Mouse (Mus musculus): Measurements from ENCODE around the gene Vtn. TPM values are rescaled to one million over a fixed set of nuclear protein-coding genes. Genes with fewer than 3 reads are reported as not detected.
A peak's percentile ranks its signal among the peaks of the same experiment; 100 is the strongest.

The Vtn gene
- polyA plus RNA-seq, 1 experiment from 2014 or later, result 91.3 TPM

- Histone ChIP-seq H3K9ac (replicated peaks; ENCODE audit: low read depth, low read length) (no peak overlapping the region), H3K4me1 (ENCODE audit: control insufficient read depth, insufficient read depth, low read length) (peaks cover 9% of the 10 kb centered on the region)
- ATAC-seq (ENCODE audit: low read depth), result peak; percentile 47; the same call in 1 of the 2 replicates
Observed at GRCm38 (mm10) chr11:78465116-78465515, 33.8 kb upstream of the Vtn start.

GRCm38 (mm10) chr11:78465568-78466180, 33.2 kb upstream of the Vtn start, which contains the start of gene Slc46a1:
Slc46a1 (plus strand) TSS chr11:78465697.
- H3K4me3 ChIP-seq (ENCODE audit: low read depth, low read length), result peak within 1 kb of the TSS; percentile 61
- WGBS, result under 1% methylated on average over 41 of the region's 41 CpGs
- no peaks in the 10 kb centered on the region for H3K9me3 ChIP-seq (ENCODE audit: control insufficient read depth, low read length)
- H3K27me3 ChIP-seq (ENCODE audit: control insufficient read depth, insufficient read depth, low read length), result no peaks in the 10 kb centered on the region
- peaks cover 9% of the 10 kb centered on the region for H3K4me1 ChIP-seq (ENCODE audit: control insufficient read depth, insufficient read depth, low read length)
- peak; percentile 95 for ATAC-seq (ENCODE audit: low read depth)
- peak within 1 kb of the TSS; percentile 69 for H3K9ac ChIP-seq (replicated peaks; ENCODE audit: low read depth, low read length)
- peak within 1 kb of the TSS; percentile 87 for H3K27ac ChIP-seq (ENCODE audit: low read depth, low read length)
- no peaks in the 10 kb centered on the region for H3K36me3 ChIP-seq (ENCODE audit: control insufficient read depth, insufficient read depth, low read length)
- peak within 1 kb of the TSS; percentile 88 for H3K4me2 ChIP-seq (ENCODE audit: low read depth, low read length)

More at GRCm38 (mm10) chr11:78465116-78465515, 33.8 kb upstream of the Vtn start:
- Histone ChIP-seq H3K4me2 (ENCODE audit: low read depth, low read length) (peak overlapping the region; percentile 88), H3K4me3 (ENCODE audit: low read depth, low read length) (peak overlapping the region; percentile 61), H3K27me3 (ENCODE audit: control insufficient read depth, insufficient read depth, low read length) (no peaks in the 10 kb centered on the region), H3K36me3 (ENCODE audit: control insufficient read depth, insufficient read depth, low read length) (no peaks in the 10 kb centered on the region), H3K27ac (ENCODE audit: low read depth, low read length) (no peak overlapping the region), H3K9me3 (ENCODE audit: control insufficient read depth, low read length) (no peaks in the 10 kb centered on the region)
- 34% methylated on average over 9 of the region's 9 CpGs for WGBS

- H3K4me1 ChIP-seq (ENCODE audit: control insufficient read depth, insufficient read depth, low read length), result peaks cover 9% of the 10 kb centered on the region
- H3K27me3 ChIP-seq (ENCODE audit: control insufficient read depth, insufficient read depth, low read length), result no peaks in the 10 kb centered on the region
- peak overlapping the region; percentile 61 for H3K4me3 ChIP-seq (ENCODE audit: low read depth, low read length)
- 0 out of 2 replicates have a peak, but pooled peaks have one; percentile 3 for ATAC-seq (ENCODE audit: low read depth)
- H3K27ac ChIP-seq (ENCODE audit: low read depth, low read length), result peak overlapping the region; percentile 87
- H3K36me3 ChIP-seq (ENCODE audit: control insufficient read depth, insufficient read depth, low read length), result no peaks in the 10 kb centered on the region
- 55% methylated on average over 23 of the region's 23 CpGs for WGBS
- H3K4me2 ChIP-seq (ENCODE audit: low read depth, low read length), result peak overlapping the region; percentile 88
- H3K9ac ChIP-seq (replicated peaks; ENCODE audit: low read depth, low read length), result peak overlapping the region; percentile 69; the same call in 1 of the 2 replicates
- no peaks in the 10 kb centered on the region for H3K9me3 ChIP-seq (ENCODE audit: control insufficient read depth, low read length)
Observed at GRCm38 (mm10) chr11:78466242-78466912, 32.5 kb upstream of the Vtn start.

DNA sequence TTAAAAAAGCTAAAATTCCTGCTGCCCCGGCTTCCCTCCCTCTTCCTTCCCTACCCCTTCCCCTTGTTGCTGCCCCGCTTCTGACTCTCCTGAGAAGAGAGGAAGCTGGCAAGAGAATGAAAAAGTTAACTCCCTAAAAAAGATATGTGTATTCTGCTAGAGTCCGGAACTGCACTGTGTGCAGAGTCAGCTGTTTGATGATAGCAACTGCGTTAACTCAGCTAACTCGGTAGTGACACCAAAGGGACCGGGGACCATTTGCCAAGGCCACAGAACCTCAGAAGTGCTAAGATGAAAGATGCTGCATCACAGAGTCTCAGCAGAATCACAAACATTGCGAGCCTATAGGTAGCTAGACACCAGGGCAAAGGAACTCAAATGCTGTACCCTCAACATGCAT, 31.4 kb upstream of the Vtn start:
- Histone ChIP-seq H3K9me3 (ENCODE audit: control insufficient read depth, low read length) (no peaks in the 10 kb centered on the region), H3K4me1 (ENCODE audit: control insufficient read depth, insufficient read depth, low read length) (peaks cover 9% of the 10 kb centered on the region), H3K4me3 (ENCODE audit: low read depth, low read length) (no peak overlapping the region), H3K27me3 (ENCODE audit: control insufficient read depth, insufficient read depth, low read length) (no peaks in the 10 kb centered on the region), H3K4me2 (ENCODE audit: low read depth, low read length) (no peak overlapping the region), H3K9ac (replicated peaks; ENCODE audit: low read depth, low read length) (no peak overlapping the region), H3K27ac (ENCODE audit: low read depth, low read length) (no peak overlapping the region), H3K36me3 (ENCODE audit: control insufficient read depth, insufficient read depth, low read length) (no peaks in the 10 kb centered on the region)
- ATAC-seq (ENCODE audit: low read depth), result no peak
- 93% methylated on average over 7 of the region's 7 CpGs for WGBS

DNA sequence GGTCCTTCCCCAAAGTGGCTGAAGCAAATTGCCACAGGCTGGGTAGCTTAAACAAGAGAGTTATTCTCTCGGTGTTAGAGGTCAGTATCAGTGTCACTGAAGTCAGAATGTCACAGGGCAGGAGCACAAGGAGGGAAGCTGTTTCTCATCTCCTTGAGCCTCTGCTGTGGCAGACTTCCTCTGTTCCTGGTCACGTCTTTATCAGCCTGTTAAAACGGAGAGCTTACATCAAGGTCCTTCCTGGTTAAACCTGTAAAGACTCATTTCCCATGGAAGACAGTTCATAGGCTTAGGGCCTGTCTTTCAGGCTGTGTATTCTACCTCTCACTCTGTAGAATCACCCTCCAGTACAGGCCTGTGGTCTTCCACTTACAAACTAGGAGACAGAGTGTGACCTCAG, 31.0 kb upstream of the Vtn start:
- no peak overlapping the region for H3K9ac ChIP-seq (replicated peaks; ENCODE audit: low read depth, low read length)
- H3K4me1 ChIP-seq (ENCODE audit: control insufficient read depth, insufficient read depth, low read length), result peaks cover 9% of the 10 kb centered on the region
- WGBS, result 74% methylated on average over 3 of the region's 3 CpGs
- H3K4me2 ChIP-seq (ENCODE audit: low read depth, low read length), result no peak overlapping the region
- no peaks in the 10 kb centered on the region for H3K27me3 ChIP-seq (ENCODE audit: control insufficient read depth, insufficient read depth, low read length)
- no peak overlapping the region for H3K4me3 ChIP-seq (ENCODE audit: low read depth, low read length)
- H3K9me3 ChIP-seq (ENCODE audit: control insufficient read depth, low read length), result no peaks in the 10 kb centered on the region
- ATAC-seq (ENCODE audit: low read depth), result no peak
- H3K27ac ChIP-seq (ENCODE audit: low read depth, low read length), result no peak overlapping the region
- H3K36me3 ChIP-seq (ENCODE audit: control insufficient read depth, insufficient read depth, low read length), result no peaks in the 10 kb centered on the region

DNA sequence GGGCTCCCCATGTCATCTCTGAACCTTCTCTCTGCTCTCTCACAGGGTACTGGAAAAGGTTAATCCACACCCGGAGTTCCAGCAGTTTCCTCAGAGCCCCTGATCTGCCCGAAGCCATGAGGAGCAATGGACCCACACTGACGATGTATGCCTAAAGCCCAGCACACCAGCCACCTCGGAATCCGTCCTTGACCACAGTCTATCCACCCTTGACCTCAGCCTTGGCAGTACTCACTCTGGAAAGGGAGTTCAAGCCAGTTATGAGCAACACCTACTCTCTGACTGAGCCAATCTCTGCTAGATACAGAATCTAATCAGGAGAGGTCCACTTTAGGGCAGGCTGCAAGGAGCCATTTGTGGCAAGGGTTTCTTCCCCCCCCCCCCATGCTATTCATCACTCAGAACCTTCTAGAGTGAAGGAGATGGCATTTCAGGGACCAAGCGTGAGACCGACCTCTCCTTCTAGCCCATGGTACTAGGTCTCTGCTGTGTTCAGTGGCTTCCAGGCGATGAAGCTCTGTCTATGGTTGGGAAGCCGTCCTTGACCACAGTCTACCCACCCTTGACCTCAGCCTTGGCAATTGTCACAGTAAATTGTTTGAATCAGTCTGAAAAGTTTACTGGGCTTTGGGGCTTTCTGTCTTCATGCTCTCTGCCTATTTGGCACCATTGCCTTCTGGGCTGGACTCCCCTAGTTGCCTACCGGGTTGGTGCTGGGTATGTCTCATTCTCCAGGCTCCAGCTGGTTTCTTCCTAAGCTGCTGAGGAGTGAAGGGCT, 27.4 kb upstream of the Vtn start:
- H3K4me3 ChIP-seq (ENCODE audit: low read depth, low read length), result no peak overlapping the region
- peaks cover 8% of the 10 kb centered on the region for H3K36me3 ChIP-seq (ENCODE audit: control insufficient read depth, insufficient read depth, low read length)

DNA sequence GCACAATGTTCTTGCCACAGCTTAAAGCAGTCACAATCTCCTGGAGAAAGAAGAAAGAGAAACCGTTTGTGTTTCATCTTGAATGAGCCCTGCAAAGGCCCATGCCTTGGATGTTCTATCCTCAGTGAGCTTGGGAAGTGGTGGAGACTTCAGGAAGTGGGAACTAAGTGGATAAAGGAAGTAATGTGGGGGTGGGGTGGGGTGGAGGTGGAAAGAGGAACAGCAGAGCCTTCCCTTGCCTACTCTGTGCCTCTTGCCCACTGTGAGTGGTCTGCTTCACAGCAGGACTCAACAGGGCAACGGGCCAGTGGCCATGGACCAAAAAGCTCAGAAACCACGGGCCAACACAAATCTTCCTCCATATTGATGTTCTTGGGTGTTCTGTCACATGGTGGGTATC, 23.6 kb upstream of the Vtn start:
- H3K27ac ChIP-seq (ENCODE audit: low read depth, low read length), result no peak overlapping the region
- no peak overlapping the region for H3K4me2 ChIP-seq (ENCODE audit: low read depth, low read length)
- ATAC-seq (ENCODE audit: low read depth), result no peak
- H3K27me3 ChIP-seq (ENCODE audit: control insufficient read depth, insufficient read depth, low read length), result no peaks in the 10 kb centered on the region
- H3K4me3 ChIP-seq (ENCODE audit: low read depth, low read length), result no peak overlapping the region
- H3K9ac ChIP-seq (replicated peaks; ENCODE audit: low read depth, low read length), result no peak overlapping the region
- H3K9me3 ChIP-seq (ENCODE audit: control insufficient read depth, low read length), result no peaks in the 10 kb centered on the region
- WGBS, result 75% methylated on average over 3 of the region's 3 CpGs
- peaks cover 10% of the 10 kb centered on the region for H3K36me3 ChIP-seq (ENCODE audit: control insufficient read depth, insufficient read depth, low read length)
- no peaks in the 10 kb centered on the region for H3K4me1 ChIP-seq (ENCODE audit: control insufficient read depth, insufficient read depth, low read length)

More for the DNA sequence above, 27.4 kb upstream of the Vtn start:
- Histone ChIP-seq H3K27ac (ENCODE audit: low read depth, low read length) (no peak overlapping the region), H3K9me3 (ENCODE audit: control insufficient read depth, low read length) (no peaks in the 10 kb centered on the region), H3K4me2 (ENCODE audit: low read depth, low read length) (no peak overlapping the region), H3K4me1 (ENCODE audit: control insufficient read depth, insufficient read depth, low read length) (peaks cover 2% of the 10 kb centered on the region; the same call in 1 of the 2 replicates), H3K9ac (replicated peaks; ENCODE audit: low read depth, low read length) (no peak overlapping the region), H3K27me3 (ENCODE audit: control insufficient read depth, insufficient read depth, low read length) (no peaks in the 10 kb centered on the region)
- ATAC-seq (ENCODE audit: low read depth), result no peak
- 92% methylated on average over 10 of the region's 10 CpGs for WGBS

DNA sequence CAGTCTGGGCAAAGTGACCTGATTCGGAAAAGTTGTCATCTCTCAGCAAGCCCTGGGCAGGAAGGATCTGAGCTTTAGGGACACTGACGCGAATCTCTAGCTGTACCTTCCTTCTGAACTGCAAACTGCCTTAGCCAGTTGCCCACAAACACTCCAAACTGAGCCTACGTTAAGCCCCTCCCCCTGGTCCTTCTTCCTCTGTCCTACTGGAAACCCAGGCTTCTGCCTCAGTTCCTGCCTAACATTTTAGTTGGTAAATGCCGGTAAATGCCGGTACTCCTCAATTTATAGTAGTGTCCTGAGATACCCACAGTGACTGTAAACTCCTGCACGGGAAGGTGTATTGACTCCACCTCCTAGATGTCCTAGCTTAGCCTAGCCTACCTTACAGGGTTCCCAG, 15.3 kb upstream of the Vtn start:
- 64% methylated on average over 7 of the region's 7 CpGs for WGBS
- no peak overlapping the region for H3K4me2 ChIP-seq (ENCODE audit: low read depth, low read length)

More for the DNA sequence above, 15.3 kb upstream of the Vtn start:
- Histone ChIP-seq H3K4me3 (ENCODE audit: low read depth, low read length) (no peak overlapping the region), H3K27ac (ENCODE audit: low read depth, low read length) (no peak overlapping the region), H3K27me3 (ENCODE audit: control insufficient read depth, insufficient read depth, low read length) (0 out of 2 replicates have a peak, but pooled peaks cover 2% of the 10 kb centered on the region), H3K9ac (replicated peaks; ENCODE audit: low read depth, low read length) (no peak overlapping the region), H3K9me3 (ENCODE audit: control insufficient read depth, low read length) (no peaks in the 10 kb centered on the region), H3K4me1 (ENCODE audit: control insufficient read depth, insufficient read depth, low read length) (no peaks in the 10 kb centered on the region), H3K36me3 (ENCODE audit: control insufficient read depth, insufficient read depth, low read length) (peaks cover 37% of the 10 kb centered on the region)
- ATAC-seq (ENCODE audit: low read depth), result no peak

Data from neural tube, embryonic 14.5 days (tissue).